Mouse (Mus musculus) limb, embryonic 14.5 days (tissue): ENCODE results near the gene Pank1. TPM values are rescaled to one million over a fixed set of nuclear protein-coding genes. Genes with fewer than 3 reads are reported as not detected.

Source experiments
- ATAC-seq: fragments of 200-750 bp; cut with Nextera tagmentation; 2 replicates; pipeline ENCODE4 v1.8.0; 2017; ENCODE audit warnings: low read depth, moderate number of reproducible peaks, moderate TSS enrichment; ENCODE audit not compliant: low FRiP score
- DNase-seq: peaks from one replicate; pipeline ENCODE4 v3.0.0-alpha.2; 2015; ENCODE audit warnings: low spot score
- H3K27ac ChIP-seq: fragments of 300-500 bp; sonication (generic); replicated peaks from 2 replicates; pipeline ENCODE4 v1.5.1; 2014; ENCODE audit warnings: low read depth, mild to moderate bottlenecking, low read length, moderate library complexity, mixed read lengths
- H3K27me3 ChIP-seq: fragments of 300-500 bp; sonication (generic); 2 replicates; pipeline ENCODE4 v1.6.1; 2014; ENCODE audit warnings: low read length, mixed read lengths; ENCODE audit not compliant: control insufficient read depth, insufficient read depth
- H3K36me3 ChIP-seq: fragments of 300-500 bp; sonication (generic); 2 replicates; pipeline ENCODE4 v1.6.1; 2014; ENCODE audit warnings: mild to moderate bottlenecking, low read length, moderate library complexity, mixed read lengths; ENCODE audit not compliant: control insufficient read depth, insufficient read depth
- H3K4me1 ChIP-seq: fragments of 300-500 bp; sonication (generic); 2 replicates; pipeline ENCODE4 v1.6.1; 2014; ENCODE audit warnings: antibody characterized with exemption, low read length, mixed read lengths; ENCODE audit not compliant: control insufficient read depth, insufficient read depth
- H3K4me2 ChIP-seq: fragments of 300-500 bp; sonication (generic); replicated peaks from 2 replicates; pipeline ENCODE4 v1.6.1; 2014; ENCODE audit warnings: low read depth, mild to moderate bottlenecking, low read length, moderate library complexity; ENCODE audit not compliant: severe bottlenecking
- H3K4me3 ChIP-seq: fragments of 300-500 bp; sonication (generic); replicated peaks from 2 replicates; pipeline ENCODE4 v1.5.1; 2014; ENCODE audit warnings: low read length
- H3K9ac ChIP-seq: fragments of 300-500 bp; sonication (generic); 2 replicates; pipeline ENCODE4 v1.6.1; 2014; ENCODE audit warnings: mild to moderate bottlenecking, low read depth, low read length, moderate library complexity; ENCODE audit not compliant: severe bottlenecking
- H3K9me3 ChIP-seq: fragments of 300-500 bp; sonication (generic); 2 replicates; pipeline ENCODE4 v1.6.1; 2016; ENCODE audit warnings: low read length; ENCODE audit not compliant: control insufficient read depth
- POLR2A ChIP-seq: fragments of 200-500 bp; IDR thresholded peaks from 2 replicates; pipeline ENCODE4 v1.8.0; 2012; ENCODE audit warnings: inconsistent platforms, mild to moderate bottlenecking, moderate library complexity, borderline replicate concordance; ENCODE audit not compliant: insufficient read depth, insufficient read length; ENCODE audit errors: extremely low read depth
- WGBS: fragments of 180-500 bp; shearing (Covaris S2); extraction: QIAGEN DNeasy Blood & Tissue Kit; methylation state at CpG from one replicate; pipeline ENCODE4 v1.1.7; 2014; 5-methylcytosine and 5-hydroxymethylcytosine counted together
- polyA plus RNA-seq, 2 experiments: library from polyadenylated mRNA; depleted of rRNA in 1 of 2; stranded (reverse) in 1 of 2; unstranded in 1 of 2; fragments of >200 nt; fragmentation: Nextera tagmentation in 1 of 2; extraction: Ambion mirVana in 1 of 2; gene quantifications; 2 replicates each; pipeline versions ENCODE4 v1.2.1 to v1.2.3; 2012 to 2014

Gene Pank1
- polyA plus RNA-seq, 2 experiments, result 4.3 to 8.0 TPM

GRCm38 (mm10) chr19:34901735-34902134, 22.5 kb upstream of the Pank1 start:
- ATAC-seq (no peak), DNase-seq (no peak)
- H3K9ac ChIP-seq, result no peak overlapping the region
- H3K27ac ChIP-seq, result no peak overlapping the region
- no peak overlapping the region for H3K4me3 ChIP-seq
- WGBS, result 29% methylated on average over 2 of the region's 2 CpGs
- H3K9me3 ChIP-seq, result no peaks in the 10 kb centered on the region
- TF ChIP-seq POLR2A, result no peak
- no peaks in the 10 kb centered on the region for H3K36me3 ChIP-seq
- H3K27me3 ChIP-seq, result no peaks in the 10 kb centered on the region
- H3K4me1 ChIP-seq, result no peaks in the 10 kb centered on the region
- no peak overlapping the region for H3K4me2 ChIP-seq

- no peak overlapping the region for H3K9ac ChIP-seq
- DNase-seq (no peak), ATAC-seq (no peak)
- no peak overlapping the region for H3K4me2 ChIP-seq
- H3K4me1 ChIP-seq, result no peaks in the 10 kb centered on the region
- H3K9me3 ChIP-seq, result no peaks in the 10 kb centered on the region
- no peak overlapping the region for H3K27ac ChIP-seq
- no peaks in the 10 kb centered on the region for H3K36me3 ChIP-seq
- 53% methylated on average over 7 of the region's 7 CpGs for WGBS
- no peaks in the 10 kb centered on the region for H3K27me3 ChIP-seq
- TF ChIP-seq POLR2A, result no peak
- no peak overlapping the region for H3K4me3 ChIP-seq
Measured at GRCm38 (mm10) chr19:34901266-34901665, 22.0 kb upstream of the Pank1 start.

DNA sequence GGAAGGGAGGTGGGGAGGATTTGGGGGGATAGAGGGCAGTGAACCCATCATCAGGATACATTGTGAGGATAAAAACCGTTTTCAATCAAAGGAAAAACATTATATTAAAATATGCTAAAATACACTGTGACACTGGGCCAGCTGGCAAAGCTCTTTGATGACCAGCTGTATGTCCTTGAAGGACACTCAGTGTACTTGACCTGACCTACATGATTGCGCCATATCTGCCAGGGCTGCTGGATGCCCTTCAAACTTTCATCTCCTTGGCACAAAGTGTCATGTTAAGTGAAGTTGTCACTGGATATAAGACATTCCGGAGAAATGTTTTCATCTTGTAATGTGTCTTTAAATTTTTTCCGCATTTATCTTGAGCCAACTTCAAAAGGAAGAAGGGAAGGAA, 19.7 kb upstream of the Pank1 start:
- H3K4me1 ChIP-seq, result no peaks in the 10 kb centered on the region
- ATAC-seq (no peak), DNase-seq (no peak)
- 91% methylated on average over 4 of the region's 4 CpGs for WGBS
- TF ChIP-seq POLR2A, result no peak
- H3K36me3 ChIP-seq, result no peaks in the 10 kb centered on the region
- no peaks in the 10 kb centered on the region for H3K27me3 ChIP-seq
- no peak overlapping the region for H3K9ac ChIP-seq
- peaks cover 3% of the 10 kb centered on the region; the same call in 1 of the 2 replicates for H3K9me3 ChIP-seq
- no peak overlapping the region for H3K4me3 ChIP-seq
- no peak overlapping the region for H3K4me2 ChIP-seq
- H3K27ac ChIP-seq, result no peak overlapping the region

- 86% methylated on average over 15 of the region's 15 CpGs for WGBS
- no peak for TF ChIP-seq POLR2A
- no peaks in the 10 kb centered on the region for H3K36me3 ChIP-seq
- H3K4me2 ChIP-seq, result no peak overlapping the region
- H3K9ac ChIP-seq, result no peak overlapping the region
- no peaks in the 10 kb centered on the region for H3K4me1 ChIP-seq
- no peak overlapping the region for H3K4me3 ChIP-seq
- DNase-seq (no peak), ATAC-seq (no peak)
- no peak overlapping the region for H3K27ac ChIP-seq
- H3K27me3 ChIP-seq, result no peaks in the 10 kb centered on the region
- H3K9me3 ChIP-seq, result peaks cover 3% of the 10 kb centered on the region; the same call in 1 of the 2 replicates
Measured at GRCm38 (mm10) chr19:34897082-34897965, 18.1 kb upstream of the Pank1 start.

DNA sequence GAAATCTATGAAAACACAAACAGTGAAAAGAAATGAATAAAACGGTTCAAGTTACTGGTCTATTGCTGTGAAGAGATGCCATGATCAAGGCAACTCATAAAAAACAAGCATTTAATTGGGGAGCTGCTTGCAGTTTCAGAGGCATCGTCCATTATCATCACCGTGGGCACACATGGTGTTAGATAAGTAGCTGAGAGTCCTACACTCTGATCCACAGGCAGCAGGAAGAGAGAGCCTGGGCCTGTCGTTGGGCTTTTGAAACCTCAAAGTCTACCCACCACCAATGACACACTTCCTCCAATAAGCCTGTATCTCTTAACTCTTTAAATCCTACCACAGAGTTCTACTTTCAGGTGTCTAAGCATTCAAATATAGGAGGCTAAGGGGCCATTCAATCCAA, 15.8 kb upstream of the Pank1 start:
- Histone ChIP-seq H3K27me3 (no peaks in the 10 kb centered on the region), H3K4me1 (no peaks in the 10 kb centered on the region), H3K36me3 (no peaks in the 10 kb centered on the region), H3K4me3 (no peak overlapping the region), H3K4me2 (no peak overlapping the region), H3K27ac (no peak overlapping the region), H3K9me3 (peaks cover 3% of the 10 kb centered on the region; the same call in 1 of the 2 replicates), H3K9ac (no peak overlapping the region)
- WGBS, result 72% methylated on average over 4 of the region's 4 CpGs
- DNase-seq (no peak), ATAC-seq (no peak)
- TF ChIP-seq POLR2A, result no peak
